Mouse (Mus musculus): ENCODE data around the gene Tns2.
"Not testable (repeated sequence)": the region's sequence is repeated elsewhere in the genome, so short reads cannot be mapped to it uniquely, and the experiment has no call there.

Gene Tns2

GRCm38 (mm10) chr15:102100161-102100981 is at the start of gene Tns2:
Gene Tns2 (plus strand): TSS chr15:102100413.
- no peak for DNase-seq (ENCODE audit: extremely low read depth, low read depth, low spot score)

DNA sequence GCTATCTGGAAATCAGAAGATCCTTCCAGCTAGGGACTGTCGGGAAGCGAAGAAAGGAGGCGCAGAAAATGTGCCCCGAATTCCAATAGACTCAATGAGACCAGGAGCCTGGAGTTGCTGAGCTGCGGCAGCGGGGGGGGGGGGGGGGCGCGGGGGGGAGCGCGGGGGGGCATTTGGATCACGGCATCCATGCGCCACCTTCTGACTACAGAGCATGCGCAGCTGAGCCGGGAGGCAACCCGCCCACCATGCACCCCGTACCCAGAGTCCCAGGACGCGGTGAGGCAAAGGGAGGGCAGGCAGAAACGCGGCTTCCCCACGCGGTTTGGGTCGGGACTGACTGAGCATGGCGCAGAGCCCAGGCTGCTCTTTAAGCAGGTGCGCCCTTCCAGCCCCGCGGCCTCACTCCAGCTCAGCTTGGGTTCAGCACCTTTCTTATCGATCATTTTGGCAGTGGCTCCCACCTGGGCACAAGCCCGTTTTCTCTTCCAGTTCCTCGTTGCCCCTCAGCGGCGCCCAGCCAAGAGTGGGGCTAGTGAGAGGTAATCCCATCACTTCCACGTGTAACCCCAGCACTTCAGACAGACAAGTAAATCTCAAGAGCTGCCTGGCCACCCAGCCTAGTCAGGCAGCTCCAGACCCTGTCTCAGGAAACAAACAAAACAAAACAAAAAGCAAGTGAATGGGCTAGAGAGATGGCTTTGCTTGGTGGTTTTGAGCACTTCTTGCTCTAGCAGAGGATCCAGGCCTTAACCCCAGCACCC is 48.1 kb upstream of the Tns2 start:
- no peak for DNase-seq (ENCODE audit: extremely low read depth, low read depth, low spot score)

DNA sequence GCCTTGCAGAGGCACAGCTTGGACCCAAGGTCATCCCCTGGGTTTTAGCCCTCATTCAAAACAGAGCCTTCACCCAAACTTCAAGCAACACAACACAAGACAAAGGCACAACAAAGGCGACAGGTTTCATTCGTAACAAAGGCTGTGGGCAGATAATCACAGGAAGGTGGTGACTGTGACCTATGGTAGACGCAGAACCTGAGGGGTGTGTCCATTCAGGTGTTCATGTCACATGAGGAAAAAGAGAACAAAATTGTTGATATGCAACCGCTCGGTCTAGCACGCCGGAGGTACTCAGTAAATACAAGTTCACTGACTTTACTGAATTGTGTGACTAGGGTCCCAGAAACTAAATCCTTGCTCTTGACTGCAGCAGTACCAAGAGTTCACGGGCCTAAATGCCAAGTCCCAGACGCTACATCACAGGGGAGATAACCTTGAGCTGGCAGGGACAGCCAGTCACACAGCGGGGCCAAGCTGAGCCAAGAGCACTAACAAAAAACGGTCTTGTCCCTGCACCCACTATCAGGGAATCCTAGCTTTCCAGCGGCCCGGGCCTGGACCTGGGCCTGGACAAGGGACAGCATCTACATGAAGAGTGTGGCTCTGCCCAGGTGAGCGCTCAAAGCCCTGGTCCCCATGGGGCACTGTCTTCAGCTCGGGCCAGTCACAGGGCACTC is 43.6 kb upstream of the Tns2 start:
- DNase-seq (ENCODE audit: extremely low read depth, low read depth, low spot score): no peak

GRCm38 (mm10) chr15:102065661-102066325 is 34.4 kb upstream of the Tns2 start:
- DNase-seq (ENCODE audit: extremely low read depth, low read depth, low spot score): no peak

DNA sequence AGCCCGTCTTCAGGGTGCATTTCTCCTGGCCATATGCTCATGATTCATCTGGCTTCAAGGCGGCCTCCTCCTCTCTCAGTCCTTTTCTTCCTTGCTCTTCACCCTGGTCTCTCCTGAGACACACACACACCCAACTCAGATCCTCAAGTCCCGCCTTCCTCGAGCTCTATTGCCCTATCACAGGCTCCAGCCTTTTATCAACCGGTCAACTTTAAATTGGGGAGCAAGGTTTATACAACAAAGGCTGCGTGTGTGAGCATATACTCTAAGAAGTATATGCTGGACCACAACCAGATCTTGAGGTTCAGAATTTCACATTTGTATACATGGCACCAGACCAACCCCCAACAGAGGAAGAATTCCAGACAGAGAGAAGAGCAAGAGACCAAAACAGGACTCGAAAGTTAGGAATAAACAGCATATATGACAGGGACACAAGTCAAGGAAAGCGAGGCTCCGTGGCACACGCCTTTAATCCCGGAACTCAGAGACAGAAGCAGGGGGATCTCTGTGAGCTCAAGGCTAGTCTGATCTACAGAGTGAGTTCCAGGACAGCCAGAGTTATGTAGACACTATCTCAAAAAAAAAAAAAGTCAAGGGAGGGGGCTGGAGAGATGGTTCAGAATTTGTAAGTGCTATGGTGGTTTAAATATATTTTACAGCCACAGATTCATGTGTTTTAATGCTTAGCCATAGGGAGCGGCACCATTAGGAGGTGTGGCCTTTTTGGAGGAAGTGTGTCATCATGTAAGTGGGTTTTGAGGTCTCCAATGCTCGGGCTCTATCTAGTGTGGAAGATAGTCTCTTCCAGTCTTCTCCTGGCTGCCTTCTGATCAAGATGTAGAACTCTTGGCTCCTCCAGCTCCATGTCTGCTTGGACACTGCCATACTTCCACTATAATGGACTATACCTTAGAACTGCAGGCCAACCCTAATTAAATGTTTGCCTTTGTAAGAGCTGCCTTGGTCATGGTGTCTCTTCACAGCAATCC is 29.4 kb upstream of the Tns2 start:
- no peak for DNase-seq (ENCODE audit: extremely low read depth, low read depth, low spot score)

- no peak for DNase-seq (ENCODE audit: extremely low read depth, low read depth, low spot score)
Observed at GRCm38 (mm10) chr15:102072963-102073558, 27.2 kb upstream of the Tns2 start.

DNA sequence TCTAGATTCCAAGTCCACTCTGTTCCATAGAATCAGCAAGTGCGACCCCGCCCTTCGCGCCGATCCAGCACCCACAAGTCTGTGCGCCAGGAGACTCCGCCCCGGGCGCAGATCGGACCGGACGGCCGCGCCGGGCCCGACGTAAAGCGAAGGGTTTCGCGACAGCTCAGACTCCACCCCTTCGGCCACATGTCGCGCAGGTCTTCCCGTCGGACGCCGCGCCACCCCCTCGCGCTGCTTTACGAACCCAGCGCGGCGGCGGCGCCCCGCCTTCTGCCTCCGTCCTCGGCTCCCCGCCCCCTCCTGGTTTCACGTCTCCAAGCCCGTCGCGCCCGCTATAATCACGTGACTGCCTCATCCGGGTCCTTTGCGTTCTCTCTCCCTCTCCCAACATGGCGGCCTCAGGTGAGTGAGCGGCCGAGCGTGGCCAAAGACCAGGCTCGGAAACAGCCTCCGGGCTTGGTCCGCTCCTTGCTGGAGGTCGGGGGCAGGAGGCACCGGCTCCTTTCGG is 26.6 kb upstream of the Tns2 start, which contains the start of gene Eif4b:
Gene Eif4b, plus strand, starts transcription at position 215 of the 511 bp plus-strand sequence.
- peak; percentile 73 for DNase-seq (ENCODE audit: extremely low read depth, low read depth, low spot score)

GRCm38 (mm10) chr15:102074070-102074731 is 26.0 kb upstream of the Tns2 start:
- no peak for DNase-seq (ENCODE audit: extremely low read depth, low read depth, low spot score)

DNA sequence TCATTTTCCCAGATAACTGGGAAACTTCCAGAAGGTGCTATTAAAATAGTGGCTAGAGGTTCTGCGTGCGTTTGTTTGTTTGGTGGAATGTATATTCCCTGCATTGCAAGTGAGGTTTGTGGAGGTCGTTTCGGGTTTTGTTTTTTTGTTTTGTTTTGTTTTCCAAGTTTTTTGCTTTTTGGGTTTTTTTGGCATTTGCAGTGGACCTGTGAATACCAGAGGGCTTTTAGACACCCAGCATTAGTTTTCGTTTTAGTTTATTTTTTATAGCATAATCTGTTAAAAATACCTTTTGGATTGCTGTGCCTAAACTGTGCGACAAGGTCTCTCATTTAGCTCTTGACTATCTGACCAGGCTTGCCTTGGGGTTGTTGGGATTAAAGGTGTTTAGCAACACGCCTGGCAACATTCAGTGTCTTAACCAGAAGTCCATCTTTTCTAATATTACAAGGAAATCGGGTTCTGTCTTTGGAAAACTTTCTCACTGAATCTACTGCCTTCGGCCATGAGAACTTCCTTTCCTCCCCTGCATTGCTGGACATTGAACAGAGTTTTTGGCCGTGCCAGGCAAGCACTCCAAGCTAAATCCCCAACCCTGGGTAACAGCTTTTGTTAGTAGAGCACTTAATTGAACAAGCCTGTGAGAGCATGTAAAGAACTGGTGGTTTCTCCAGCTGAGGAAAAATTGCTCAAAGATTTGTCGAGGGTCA is 25.2 kb upstream of the Tns2 start:
- DNase-seq (ENCODE audit: extremely low read depth, low read depth, low spot score): peak; percentile 71

DNA sequence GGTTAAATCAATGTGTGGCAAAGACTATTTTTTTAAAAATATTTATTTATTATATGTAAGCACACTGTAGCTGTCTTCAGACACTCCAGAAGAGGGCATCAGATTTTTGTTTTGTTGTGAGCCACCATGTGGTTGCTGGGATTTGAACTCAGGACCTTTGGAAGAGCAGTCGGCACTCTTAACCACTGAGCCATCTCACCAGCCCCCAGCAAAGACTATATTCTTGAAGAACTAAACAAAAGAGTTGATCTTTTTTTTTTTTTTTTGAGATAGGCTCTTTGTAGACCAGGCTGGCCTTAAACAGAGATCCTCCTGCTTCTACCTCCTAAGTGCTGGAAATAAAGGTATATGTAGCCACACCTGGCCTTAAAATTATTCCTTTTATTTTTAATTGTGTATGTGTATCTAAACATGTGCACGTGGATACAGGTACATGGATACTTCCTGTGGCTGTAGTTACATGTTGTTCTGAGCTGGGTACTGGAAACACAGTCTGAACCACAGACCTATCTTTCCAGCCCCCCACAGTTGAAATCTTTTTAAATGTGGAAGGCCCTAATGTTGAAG is 23.0 kb upstream of the Tns2 start:
- DNase-seq (ENCODE audit: extremely low read depth, low read depth, low spot score): no peak

- DNase-seq (ENCODE audit: extremely low read depth, low read depth, low spot score): no peak
Observed at GRCm38 (mm10) chr15:102079221-102079620, 21.0 kb upstream of the Tns2 start.

DNA sequence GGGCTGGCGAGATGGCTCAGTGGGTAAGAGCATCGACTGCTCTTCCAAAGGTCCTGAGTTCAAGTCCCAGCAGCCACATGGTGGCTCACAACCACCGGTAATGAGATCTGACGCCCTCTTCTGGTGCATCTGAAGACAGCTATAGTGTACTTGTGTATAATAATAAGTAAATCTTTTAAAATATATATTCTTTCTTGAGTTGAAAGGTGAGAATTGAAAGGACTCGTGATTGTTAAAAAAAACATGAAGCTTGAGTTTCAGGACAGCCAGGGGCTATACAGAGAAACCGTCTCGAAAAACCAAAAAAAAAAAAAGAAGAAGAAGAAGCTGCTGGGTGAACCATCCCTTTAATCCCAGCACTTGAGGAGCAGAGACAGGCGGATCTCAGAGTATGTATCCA is 20.3 kb upstream of the Tns2 start:
- DNase-seq (ENCODE audit: extremely low read depth, low read depth, low spot score): not testable (repeated sequence)

DNA sequence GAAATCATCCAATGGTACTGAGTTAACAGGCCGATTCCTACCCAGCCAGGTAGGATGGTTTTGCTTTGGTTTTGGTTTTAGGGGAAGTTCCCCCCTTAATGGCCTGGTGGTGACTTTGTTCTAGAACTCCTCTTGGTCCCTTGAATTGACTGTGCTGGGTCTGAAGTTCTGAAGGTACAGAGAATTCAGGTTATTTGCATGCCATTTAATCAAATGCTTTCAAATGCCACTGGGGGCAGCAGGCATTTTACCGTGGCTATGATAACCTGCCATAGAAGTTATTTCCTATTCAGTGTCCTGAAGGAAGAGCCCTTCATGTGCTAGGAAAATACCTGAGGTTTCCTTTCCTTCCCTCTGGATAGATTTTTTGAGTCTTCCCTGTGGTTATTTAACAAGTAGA is 19.8 kb upstream of the Tns2 start:
- no peak for DNase-seq (ENCODE audit: extremely low read depth, low read depth, low spot score)

- no peak for DNase-seq (ENCODE audit: extremely low read depth, low read depth, low spot score)
Observed at GRCm38 (mm10) chr15:102082148-102082547, 18.1 kb upstream of the Tns2 start.

DNA sequence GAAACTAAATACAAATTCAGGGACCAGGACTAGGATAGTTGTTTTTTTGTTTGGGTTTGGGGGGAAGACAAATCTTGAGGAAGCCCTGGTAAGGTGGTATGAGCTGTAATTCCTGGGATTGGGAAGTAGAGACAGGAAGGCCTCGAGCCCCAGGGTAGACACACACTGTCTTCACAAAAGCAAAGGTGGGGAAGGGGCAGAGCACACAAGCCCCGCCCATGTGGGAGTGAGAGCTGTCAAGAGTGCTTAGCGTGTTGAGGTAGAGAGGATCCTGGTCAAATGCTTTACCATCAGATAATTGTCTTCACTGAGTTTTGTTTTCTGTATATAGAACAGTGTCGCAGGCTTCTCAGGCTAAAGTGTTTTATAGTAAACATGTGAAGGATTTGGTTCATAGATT is 17.2 kb upstream of the Tns2 start:
- DNase-seq (ENCODE audit: extremely low read depth, low read depth, low spot score): no peak

- no peak for DNase-seq (ENCODE audit: extremely low read depth, low read depth, low spot score)
Observed at GRCm38 (mm10) chr15:102089914-102090585, 10.2 kb upstream of the Tns2 start.

- DNase-seq (ENCODE audit: extremely low read depth, low read depth, low spot score): no peak
Observed at GRCm38 (mm10) chr15:102091063-102091679, 9.0 kb upstream of the Tns2 start.

All from fat pad, adult 2 months (tissue).